Mouse (Mus musculus) kidney, adult 18-20 months (tissue): Measurements from ENCODE around the gene Miga2.

Experiments
- DNase-seq: peaks from one replicate; pipeline ENCODE4 v3.0.0; 2021

The Miga2 gene

DNA sequence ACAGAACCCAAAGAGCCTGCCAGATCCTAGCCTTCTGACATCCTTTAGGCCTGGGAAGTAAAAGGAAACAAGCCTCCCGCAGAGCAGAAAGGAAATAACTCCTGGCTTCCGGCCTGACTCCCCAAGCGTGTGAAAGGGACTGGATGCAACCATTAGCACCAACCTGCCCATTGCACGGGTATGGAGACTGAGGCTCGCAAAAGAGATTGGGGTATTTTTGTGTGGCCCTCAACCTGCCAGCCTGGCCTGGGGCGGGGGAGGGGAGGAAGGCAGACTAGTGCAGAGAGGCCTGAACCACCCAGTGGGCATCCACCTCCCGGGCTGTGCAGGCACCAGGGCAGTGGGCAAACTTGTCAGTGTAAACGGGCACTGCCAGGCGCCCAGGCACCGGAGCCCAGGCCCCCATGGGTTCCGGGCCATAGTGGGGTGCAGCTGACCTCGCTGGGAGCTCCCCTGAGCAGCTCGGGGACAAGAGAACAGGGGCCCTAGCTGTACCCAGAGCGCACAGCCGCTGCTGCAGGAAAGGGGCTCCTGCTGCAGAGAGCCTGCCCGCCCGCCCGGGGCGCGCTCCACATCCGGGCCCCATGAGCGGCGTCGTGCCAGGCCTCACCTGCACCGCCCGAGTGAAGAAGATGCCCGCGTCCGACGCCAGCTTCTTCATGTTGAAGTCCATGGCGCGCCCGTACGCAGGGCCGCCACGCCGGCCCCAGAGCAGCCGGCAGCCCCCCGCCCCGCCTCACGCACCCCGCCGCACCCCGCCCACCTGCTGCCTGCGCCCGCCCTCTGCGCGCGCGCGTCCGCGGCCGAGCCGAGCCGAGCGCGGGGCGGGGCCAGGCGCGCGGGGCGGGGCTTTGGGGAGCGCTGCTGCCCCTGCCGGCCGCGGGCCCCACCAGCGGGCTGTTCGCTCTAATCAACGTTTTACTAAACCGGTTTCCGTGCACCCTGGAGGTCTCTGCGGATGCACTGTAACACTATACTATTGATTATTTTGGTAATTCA, 5.2 kb upstream of the Miga2 start, which contains the start of gene Sh3glb2:
TSS of gene Sh3glb2 (minus strand) at position 805 of the 999 bp plus-strand sequence.
- peak; percentile 85 for DNase-seq

DNA sequence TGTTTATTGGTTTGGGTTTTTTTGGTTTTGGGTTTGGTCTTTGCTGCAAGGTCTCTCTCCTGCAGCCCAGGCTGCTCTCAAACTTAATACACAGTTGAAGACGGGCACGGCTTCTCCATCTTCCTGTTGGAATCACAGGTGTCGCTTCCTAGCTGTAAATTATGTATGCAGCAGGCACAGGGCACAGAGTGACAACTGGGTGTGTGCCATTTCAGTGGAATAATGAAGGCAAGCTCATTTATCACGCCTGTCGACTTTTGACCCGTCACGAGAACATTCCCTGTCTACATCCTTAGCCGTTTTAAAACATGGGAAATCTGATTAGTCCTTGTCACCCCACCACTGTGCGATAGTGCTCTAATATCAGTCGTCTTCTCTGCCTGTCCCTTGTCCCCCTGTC, 3.4 kb upstream of the Miga2 start:
- DNase-seq = peak; percentile 31

DNA sequence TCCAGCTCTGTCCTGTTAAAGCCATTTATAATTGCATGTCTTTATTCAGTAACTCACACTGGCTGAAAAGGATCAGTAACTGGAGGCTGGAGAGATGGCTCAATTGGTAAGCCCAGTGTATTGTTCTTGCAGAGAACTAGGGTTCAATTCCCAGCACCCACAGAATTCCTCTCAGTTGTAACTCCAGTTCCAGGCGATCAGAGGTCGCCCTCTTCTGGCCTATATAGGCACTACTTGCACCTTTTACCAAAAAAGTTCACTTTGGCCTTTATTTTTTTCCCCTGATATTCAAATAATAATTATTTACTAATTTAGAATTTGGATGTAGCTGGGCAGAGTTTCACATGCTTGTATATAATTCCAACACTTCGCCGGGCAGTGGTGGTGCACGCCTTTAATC, 1.2 kb upstream of the Miga2 start:
- no peak for DNase-seq

DNA sequence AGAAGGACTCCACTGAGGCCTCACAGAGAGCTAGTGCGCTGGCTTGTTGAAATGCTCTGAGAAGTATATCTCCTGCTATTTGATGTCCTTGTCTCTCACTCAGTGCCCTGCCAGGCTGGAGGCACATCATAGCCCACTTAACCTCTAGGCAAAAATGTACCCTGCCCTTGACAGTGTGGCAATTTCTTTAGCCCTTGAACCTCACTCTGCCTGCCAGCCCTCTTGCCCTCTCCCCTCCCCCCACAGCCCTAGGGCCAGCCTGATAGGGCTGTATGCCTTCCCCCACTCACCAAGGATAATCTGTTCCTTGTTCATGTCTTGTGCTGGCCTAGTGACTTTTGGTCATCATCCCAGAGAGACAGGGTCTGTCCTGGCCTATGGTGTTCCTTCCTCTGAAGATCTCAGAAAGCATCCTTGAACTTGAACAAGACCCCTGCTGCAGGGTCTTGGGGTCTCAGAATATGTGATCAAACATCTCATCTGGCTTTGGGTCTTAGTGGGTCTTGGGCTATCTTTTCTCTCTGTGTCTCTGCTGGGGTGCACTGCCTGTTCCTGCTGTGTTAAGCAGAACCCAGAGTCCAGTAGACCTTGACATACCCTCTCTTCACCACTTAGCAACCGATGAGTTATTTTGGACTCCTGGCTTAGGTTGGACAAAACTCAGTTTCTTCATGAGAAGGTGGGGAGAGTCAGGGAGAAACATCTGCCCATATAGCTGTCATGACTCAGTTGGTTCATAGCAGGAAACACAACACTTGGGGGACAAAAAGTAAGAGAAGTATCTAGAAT, 1.4 kb downstream of the Miga2 start:
- peak; percentile 25 for DNase-seq

DNA sequence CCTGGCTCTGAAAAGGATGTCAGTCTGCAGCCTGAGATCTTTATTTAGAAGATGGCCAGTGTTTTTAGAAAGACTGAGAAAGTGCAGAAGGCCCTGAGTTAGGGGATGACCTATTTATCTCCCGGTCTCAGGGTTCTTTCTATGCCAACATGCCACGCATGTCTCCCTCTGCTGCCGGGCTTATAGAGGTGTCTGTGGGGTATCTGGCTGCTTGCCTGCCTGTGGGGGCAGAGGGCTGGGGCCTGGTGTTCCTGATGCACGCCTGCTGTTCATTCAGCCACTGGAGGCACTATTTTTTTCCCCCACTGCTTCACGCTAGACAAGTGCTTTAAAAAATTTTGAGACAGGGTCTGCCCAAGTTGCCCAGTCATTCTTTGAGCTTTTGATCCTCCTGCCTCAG, 2.2 kb downstream of the Miga2 start:
- peak; percentile 25 for DNase-seq

DNA sequence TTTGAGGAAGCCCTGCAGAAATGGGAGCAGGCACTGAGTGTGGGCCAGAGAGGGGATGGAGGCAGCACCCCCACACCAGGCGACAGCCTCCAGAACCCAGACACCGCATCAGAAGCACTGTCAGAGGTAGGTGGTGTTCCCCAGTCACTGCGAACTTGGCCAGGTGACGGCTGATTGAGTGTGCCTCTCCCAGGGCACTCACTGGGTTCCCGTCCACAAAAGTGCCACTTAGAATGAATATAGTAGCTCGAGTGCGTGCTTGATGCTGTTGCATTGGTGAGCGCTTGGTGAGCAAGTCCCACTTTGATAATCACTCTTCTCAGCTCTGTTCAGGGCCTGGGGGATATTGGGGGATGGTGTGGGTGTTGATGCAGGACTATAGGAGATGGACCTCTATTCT, 7.5 kb downstream of the Miga2 start:
- DNase-seq = no peak

DNA sequence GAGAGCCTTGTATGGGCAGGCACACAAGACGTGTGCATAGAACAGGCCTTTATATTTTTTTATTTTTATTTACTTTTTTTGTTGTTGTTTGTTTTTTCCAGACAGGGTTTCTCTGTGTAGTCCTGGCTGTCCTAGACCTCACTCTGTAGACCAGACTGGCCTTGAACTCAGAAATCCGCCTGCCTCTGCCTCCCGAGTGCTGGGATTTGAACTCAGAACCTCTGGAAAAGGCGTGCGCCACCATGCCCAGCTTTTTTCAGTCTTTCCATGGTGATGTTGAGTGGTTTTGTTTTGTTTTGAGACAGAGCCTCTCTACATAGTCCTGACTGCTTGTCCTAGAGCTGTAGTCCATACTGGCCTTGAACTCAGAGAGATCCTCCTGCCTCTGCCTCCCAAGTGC, 8.7 kb downstream of the Miga2 start:
- DNase-seq = no peak

DNA sequence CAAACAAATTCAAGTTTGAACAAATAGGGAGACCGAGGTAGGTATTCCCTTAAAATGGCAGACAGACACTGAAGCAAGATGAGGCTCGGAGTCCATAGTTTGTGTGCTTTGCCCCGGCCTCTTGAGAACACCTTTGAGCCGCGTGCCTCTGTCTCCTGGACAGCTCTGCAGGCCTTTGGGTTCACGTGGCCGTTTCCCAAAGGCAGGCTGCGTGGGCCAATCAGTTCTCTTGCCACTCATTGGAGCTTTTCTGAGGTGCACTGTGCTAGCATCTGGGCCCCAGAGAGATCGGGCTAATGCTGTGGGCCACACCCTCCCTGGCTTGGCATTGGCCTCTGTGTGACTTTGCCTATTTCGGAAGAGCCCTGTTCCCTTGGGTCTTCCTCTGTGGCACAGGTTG, 11.9 kb downstream of the Miga2 start:
- DNase-seq = no peak

DNA sequence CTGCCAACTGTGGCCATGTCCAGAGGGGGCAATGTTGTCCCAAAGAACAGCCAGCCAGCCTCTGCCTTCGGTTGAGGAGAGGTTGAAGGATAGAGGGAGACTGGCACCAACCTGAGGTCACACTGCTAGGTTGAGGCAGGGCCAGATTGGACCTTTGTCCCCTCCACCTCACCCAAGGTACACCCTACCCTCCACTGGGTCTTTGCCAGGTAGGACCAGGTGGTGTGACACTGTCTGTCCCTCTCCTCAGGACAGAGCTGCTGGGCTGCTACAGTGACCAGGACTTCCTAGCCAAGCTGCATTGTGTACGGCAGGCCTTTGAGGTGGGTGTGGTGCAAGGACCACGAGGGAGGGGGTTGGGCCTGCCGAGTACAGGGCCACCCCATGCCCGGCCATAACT, 13.7 kb downstream of the Miga2 start:
- DNase-seq = no peak

DNA sequence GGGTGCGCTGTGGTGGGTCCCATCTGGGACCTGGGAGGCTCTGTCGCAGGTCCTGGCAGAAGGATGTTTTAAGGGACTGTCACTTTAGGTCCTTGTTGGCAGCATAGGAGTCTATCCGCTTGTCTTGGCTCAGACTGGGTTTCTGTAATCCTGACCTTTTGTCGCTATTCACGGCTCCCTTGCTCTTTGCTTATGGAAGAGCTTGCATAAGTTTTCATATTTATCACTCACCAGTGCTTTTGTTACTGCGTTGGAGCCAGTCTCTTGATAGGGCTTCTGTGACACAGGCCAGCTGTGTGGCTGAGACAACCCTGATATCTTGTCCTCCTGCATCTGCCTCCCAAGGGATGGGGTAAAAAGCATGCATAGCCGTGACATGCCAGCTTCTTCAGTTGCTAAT, 15.3 kb downstream of the Miga2 start:
- DNase-seq = no peak

DNA sequence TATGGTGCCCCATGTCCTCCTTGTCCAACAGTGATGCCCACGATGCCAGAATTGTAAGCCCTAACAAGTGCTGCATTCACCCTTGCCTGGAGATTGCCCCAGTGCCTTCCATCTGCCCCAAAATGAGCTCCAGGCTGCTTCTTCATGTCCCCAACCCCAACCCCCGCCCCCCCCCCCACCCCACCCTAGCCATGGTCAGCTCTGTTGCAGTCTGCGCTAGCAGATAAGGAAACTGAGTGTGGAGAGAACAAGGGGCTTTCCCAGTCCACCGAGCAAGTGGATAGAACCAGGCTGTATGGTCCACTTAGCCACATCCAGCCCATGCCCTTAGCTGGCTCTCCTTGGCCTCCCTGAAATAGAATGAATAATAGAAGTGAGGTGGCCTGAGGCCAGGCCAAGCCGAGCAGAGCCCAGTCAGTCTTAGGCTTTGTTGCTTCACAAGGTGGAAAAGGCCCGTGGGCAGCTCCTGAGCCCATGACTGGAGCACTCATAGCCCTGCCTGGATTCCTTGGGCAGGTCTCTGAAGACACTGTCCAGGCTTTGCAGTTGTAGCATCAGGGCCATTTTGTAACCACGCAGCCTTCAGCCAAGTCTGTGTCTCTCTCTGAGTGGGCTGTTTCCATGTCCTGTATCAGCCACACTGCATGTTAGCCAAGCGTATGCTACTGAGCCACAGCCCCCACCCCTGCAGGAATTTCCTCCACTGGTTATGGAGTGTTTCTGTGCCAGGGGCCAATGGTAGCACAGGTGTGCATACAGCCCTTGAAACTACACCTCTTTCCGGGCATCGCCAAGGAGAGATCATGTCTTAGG, 16.7 kb downstream of the Miga2 start:
- no peak for DNase-seq

DNA sequence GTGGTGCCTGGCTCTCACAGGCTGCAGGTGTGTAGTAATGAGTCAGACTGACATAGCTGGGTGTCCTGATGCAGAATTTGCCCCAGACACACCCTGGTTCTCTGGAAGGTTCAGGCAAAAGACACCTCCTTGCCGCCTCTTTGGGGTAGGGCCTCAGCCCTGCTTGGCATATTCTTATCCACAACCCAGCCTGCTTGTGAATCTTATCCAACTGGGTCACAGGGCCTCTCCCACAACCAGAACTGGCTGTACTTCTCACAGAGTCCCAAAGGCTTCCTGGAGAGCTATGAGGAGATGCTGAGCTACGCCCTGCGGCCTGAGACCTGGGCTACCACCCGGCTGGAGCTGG, 17.3 kb downstream of the Miga2 start:
- DNase-seq = no peak

DNA sequence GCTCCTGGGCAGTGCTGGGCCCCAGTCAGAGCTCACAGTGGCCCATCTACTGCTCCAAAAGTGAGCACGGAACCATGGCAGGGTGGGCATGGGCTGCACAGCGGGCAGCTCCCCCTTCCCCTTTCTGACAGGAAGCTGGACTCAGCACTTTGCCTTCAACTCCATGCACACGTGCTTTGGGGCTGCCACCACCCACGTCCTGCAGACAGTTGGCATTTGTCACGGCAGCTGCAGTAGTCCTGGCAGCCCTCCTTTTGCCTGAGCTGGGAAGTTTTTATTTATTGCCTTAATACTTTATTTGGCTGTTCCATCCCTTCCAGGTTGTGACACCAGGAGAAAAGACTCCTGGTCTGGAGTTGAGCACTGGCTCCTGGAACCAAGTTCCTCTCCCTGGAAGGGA, 20.8 kb downstream of the Miga2 start:
- DNase-seq = no peak

DNA sequence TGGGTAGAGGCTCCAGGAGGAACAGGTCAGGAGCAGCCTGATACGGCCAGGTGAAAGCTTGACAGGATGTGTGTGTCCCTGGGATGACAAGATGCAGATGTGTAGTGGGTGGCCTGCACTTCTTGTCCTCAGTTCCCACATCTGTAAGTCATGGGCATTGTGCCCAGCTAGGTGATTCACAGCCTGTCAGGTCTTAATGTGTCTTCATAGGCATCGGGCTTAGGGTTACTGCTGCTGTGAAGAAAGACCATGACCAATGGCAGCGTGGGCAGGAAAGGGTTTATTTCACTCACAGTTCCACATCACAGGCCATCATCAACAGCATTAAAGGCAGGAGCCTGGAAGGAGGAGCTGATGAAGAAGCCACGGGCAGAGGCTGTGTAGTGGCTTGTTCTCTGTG, 21.6 kb downstream of the Miga2 start:
- no peak for DNase-seq

DNA sequence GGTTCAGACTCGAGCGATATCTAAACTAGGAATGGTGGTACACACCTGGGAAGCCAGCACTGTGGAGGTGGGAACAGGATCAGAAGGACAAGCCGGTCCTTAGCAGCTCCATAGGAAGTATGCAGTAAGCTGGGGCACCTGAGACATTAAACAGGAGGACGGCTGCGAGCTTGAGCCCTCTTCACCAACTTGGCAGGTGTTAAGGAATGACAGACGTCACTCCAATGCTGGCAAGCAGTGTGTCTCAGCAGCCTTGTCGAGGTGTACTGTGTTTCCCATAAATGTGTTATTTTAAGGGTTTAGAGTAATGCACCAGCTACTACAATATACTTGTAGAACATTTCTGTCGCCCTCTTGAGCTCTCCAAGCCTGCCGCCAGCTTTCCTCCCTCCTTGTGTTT, 22.9 kb downstream of the Miga2 start:
- no peak for DNase-seq

DNA sequence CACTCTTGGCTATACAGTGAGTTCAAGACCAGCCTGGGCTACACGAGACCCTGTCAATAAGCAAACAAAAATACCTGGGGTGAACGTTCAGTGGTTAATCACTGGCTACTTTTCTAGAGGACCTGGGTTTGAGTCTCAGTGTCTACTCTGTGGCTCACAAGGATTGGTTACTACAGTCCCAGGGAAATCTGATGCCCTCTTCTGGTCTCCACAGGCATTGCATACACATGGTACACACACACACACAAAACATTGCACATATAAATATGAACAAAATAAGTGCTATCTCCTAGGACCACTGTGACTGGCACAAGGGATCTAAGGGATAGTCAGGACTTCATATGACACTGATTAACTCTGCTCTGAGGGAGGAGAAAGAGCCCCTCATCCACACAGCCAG, 25.0 kb downstream of the Miga2 start:
- no peak for DNase-seq

DNA sequence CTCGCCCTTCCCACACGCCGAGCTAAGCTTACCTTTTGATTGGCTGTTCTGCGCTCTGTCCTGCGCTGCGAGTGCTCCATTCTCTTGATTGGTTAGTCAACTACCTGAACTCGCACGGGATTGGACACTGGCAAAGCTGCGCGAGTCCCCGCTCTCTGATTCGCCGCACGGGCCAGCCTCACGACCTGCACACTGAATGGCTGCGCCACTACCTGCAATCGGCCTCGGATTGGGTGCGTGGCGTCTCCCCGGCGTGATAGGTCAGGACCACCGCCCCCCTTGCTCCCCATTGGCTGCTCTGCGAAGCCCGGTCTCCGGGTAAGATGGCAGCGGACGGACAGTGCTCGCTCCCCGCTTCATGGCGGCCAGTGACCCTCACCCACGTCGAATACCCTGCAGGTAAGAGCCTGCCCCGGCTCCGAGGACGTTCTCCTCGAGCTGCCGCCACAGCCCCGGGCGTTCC, 28.1 kb downstream of the Miga2 start, which contains the start of gene Dolpp1:
TSS of gene Dolpp1 (plus strand) at position 141 of the 463 bp plus-strand sequence.
- DNase-seq = peak; percentile 93

DNA sequence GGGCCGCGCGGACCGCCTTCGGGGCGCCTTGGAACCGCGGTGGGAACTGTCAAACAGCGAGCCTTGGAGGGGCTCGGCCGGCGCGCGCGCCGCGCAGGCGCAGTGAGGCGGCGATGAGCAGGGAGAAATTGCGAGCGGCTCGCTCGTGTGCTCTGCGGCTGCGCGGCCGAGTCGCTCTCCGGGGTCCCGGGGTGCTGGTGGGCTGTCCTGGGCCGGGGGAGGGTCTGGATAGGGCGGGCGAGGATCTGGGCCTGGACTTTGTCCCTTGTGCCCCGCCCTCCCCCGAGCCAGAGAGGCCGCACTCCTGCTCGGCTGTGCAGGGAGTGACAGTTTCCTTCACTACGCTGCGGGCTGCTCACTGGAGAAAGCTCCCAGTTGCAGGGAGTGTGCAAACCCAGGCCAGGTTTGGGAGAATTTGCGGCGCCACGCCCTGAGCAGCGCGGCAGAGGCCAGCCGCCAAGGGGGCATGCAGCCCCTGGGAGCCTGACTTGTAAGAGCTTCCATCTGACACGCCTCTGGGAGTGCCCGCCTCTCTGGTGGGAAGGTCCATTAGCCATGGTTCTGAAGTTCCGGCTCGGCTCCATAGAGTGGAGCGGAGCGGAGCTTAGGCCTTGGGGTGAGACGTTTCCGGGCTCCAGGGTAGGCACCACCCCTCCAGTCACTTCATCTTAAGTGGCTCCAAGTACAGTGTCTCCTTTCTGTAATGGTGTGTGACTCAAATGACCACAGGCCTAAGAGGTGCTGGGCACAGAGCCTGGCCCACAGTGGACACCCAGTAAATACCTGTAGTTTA, 28.7 kb downstream of the Miga2 start:
- peak; percentile 89 for DNase-seq

DNA sequence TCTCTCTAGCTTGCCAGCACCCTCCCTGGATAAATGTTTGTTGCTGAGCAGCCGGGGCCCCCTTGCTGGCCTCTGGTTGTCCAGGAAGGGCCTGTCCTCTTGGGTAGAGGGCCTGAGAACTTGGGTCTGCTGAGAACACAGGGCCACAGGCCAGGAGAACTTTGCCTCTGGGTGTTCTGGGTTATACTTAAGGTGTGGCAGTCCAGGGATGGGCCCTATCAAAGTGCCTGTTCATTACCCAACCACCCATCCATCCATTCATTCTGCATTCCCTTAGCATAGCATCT, 29.3 kb downstream of the Miga2 start:
- no peak for DNase-seq

DNA sequence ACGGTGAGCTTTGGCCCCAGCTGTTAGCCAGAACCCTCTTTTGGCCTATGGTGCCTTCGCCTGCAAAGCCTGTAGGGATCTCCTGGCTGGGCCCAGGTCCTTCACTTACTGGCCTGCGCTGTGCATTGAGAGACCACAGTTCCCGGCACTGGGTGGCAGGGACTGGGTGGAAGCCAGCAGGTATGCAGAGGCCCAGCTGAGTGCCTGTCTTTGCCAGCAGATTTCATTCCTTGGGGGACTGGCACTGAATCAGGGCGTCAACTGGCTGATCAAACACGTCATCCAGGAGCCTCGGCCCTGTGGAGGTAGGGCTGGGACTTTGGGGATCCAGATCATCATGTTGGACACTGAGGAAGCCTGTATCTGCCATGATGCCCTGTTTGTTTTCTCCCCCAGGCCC, 31.7 kb downstream of the Miga2 start:
- DNase-seq = no peak

DNA sequence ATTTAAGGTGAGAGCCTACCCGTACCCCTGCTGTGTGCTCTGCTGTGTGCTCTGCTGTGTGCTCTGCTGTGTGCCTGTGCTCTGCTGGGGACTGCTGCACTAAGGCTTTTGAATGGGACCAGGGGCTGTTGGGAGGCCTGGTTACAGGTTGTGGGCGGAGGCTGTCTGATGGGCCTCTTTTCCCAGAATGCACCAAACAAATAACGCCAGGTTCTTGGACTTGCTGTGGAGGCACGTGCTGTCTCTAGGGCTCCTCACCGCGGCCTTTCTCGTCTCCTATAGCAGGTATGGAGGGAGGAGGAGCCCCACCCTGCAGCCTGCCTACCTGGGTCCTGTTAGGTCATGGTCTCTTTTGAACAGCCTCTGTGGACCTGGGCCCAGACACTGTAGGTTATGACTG, 32.2 kb downstream of the Miga2 start:
- DNase-seq = no peak

DNA sequence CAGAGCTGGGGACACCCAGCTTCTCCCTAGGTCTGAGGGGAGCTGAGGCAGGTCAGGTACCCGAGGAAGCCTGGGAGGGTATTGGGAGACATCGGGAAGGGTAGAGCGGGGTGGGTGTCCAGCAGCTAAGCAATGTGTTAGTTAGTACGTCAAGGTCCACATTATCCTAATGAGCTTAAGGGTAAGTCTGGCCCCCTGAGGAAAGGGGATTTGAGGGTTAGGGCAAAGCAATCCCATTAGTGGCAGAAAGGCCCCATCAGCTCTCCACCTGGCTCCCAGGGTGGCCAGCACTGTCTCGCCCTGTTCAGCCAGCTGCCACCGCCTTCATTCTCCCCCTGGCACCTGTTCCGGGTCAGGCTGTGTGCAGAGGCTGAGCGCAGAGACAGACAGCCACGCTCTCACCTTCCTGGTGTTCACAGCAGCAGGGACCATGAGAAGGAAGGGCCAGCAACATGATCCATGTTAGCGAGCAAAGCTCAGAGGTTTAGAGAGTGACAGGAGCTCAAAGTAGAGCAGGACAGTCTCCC, 34.0 kb downstream of the Miga2 start:
- no peak for DNase-seq
